Mouse (Mus musculus): ENCODE measurements around the gene Bcar1.

The Bcar1 gene

DNA sequence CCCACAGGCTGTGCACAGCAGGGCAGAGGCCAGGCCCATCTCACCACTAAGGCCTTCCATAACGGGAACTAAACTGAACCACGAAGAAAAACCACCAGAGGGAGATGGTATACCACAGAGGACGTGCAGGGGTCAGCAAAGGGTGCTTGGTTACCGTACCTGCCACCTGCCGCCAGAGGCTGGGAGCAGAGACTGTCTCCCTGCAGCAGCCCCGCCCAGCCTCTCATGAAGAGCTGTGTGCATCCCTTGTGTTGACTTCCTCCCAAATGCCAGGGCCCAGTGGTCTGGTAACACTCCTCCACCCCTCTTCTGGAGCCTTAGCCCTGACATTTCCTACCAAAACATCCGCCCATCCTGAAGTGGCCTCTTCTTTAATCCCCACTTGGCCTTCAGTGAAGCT is 4.0 kb downstream of the Bcar1 start:
- no peak for DNase-seq (ENCODE audit: low read depth, low spot score)

DNA sequence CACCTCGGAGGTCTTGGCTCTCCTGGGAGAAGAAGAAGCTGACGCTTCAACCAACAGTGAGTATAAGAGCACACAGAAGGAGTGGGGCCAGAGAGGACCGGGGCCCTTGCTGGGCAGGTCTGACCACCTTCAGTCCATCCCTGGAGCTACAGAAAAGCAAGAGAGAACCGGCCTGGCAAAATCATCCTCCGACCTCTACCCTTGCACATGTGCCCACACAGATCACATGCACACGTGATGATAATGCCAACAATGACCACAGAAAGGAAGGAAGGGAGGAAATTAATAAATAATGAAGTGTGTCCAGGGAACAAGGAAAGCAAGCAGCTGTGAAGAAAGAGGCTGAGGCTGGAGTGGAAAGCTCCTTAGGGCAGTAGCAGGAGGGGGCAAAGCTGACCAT is 4.7 kb downstream of the Bcar1 start:
- no peak for DNase-seq (ENCODE audit: low read depth, low spot score)

DNA sequence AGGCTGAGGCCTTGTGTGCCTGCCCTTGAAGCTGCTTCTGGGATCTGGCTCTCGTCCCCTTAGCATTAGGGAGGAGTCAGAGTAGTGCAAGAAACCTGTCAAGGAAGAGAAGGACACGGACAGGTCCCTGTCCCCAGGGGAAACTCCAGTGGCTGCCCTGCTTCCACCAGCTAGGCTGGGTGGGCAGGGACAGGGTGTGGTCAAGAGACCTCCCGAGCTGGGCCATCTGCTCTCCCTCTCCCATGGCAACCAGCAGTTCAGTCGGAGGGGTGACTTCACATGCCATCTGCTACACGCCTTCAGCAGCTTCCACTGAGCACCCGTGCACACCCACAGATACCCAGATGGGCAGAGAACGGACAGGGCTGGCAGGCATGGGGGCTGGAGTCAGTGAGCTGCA is 7.3 kb downstream of the Bcar1 start:
- no peak for DNase-seq (ENCODE audit: low read depth, low spot score)

DNA sequence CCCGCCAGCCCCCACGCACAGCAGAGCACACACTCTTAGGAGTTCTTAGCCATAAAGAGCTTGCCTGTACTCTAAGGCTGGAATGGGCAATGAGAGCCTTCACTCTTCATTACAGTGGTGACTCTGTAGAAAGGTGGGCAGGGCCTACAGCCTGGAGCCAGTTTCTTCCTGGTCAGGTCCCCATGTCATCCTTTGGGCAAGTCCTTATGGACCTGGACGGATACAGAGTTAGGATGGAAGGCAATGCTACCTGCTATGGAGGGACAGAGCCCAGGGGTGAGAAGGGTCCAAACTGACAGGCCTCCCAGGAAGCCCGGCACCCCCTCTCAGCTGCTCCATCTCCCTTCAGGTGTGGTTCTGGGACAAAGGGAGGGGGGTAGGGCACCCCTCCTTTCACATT is 7.8 kb downstream of the Bcar1 start:
- DNase-seq (ENCODE audit: low read depth, low spot score), result no peak

DNA sequence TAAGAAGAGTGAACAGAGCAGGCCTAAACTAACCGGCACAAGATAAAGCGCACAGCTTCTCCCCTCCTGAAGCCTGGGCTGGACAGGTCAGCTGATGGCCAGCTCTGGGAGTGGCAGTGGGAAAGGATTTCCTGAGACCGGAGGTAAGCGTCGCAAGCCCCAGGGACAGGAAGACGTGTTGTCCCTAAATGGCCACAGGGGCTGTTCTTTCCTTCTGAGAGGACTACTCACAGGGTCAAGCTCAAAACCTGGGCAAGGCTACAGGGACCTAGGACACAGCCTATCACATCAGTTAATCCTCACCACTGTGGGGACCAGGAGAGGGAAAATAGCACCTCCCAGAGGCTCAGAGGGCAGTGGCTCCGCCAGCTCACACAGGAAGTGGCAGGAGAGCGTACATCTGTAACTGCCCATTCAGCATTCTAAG is 8.3 kb downstream of the Bcar1 start:
- no peak for DNase-seq (ENCODE audit: low read depth, low spot score)

DNA sequence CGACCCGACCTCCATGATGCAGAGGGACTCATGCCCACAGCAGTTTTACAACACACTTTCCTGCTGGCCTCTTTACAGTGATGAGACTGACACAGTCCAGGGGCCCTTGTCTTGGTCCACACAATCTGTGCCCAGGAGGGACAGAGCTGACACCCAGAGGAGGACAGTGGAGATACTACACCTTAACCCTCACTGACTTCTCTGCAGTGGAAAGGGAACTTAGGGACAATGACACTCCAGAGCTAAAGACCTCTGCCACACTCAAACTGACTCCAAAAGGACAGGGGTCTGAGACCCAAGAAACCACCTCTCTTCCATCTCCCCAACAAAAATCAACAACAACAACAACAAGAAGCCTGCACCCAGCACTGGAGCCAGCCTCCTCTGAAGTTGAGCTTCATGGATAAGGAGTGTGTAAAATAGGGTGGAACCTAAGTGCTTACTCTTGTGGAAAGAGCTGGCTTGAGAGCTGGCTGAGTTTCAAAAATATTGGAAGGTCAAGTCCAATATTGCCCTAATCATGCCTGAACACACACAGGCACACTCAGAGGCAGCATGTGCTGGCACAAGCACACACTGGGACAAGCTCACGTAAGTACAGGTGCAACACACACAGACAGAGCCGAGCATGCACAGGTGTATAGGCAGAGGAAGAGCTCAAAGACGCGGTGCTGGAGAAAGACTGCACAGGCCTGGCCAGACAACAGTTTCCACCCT is 9.2 kb downstream of the Bcar1 start:
- DNase-seq (ENCODE audit: low read depth, low spot score), result no peak

DNA sequence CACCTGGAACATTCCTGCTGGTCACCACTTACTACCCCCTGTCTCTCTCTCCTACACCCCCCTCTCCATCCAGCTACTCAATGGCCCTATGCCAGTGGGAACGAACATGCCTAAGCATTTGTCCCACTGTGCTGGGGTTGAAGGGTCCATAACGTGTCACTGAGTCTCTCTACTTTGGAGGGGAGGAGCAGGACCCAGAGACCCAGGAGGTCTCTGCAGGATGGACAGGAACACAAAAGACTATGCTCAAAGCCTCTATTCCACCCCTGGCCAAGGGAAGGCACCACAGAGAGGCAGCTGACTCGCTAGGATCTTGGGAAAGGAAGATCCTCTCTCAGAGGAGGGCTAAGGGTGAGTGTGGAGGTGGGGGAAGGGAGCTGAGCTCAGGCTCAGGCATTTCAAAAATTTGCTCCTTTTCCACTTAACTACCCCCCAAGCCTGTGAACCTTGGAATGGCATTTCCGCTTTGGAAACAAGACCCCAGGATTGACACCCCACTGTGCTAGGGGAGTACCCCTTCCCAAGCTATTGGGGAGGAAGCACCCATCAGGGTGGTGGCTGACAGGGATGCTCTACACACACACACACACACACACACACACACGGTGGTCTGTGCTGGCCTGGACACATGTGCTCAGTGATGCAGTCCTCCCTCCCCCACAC is 9.9 kb downstream of the Bcar1 start:
- DNase-seq (ENCODE audit: low read depth, low spot score), result no peak

DNA sequence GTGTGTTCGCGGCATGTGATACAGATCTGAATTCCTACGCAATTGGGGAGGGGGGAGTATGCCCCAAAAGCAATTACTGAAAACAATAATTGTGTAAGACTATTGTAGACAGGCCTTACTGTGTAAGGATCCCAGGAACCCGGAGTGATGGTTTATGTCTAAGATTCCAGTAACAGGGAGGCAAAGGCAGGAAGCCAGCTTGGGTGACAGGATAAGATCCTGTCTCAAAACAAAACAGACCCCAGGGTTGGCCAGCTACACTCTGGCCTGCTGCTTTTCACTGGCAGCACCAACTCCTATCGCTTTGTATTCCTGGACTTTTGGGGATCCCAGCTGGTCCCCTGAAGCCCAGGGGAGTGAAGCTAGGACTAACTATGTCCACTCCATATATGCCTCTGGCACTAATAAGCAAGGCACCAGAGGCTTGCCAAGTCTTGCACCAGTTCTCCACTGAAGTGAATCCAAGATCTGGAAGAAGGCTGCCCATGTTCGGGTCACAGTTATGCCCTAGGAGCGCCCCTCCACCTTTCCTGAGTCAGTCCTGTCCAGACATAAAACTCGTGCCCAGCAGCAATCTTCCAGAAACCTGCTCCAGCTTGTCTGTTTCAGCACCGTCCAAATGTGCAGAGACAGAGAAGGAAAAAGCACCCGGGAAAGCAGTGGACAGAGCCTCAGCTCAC is 11.1 kb downstream of the Bcar1 start:
- DNase-seq (ENCODE audit: low read depth, low spot score), result no peak

DNA sequence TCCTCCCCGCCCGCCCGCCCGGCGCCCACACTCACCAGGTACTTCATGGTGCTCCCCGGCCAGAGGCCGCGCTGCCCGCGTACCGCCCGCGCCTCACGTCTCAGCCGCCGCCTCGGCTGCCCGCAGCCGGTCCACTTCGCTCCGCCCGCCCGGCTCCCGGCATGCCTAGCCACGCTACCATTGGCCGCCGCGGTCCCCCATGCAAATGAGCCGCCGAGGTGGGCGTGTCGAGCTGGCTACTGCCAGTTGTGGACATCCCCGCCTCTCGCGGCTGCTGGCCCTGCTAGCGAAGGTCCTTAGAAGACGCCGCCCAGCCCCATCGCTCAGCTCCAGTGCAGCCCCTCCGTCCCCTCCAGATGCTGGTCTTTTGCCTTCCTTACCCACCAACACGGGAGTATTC is 11.6 kb downstream of the Bcar1 start:
- peak; percentile 90 for DNase-seq (ENCODE audit: low read depth, low spot score)

DNA sequence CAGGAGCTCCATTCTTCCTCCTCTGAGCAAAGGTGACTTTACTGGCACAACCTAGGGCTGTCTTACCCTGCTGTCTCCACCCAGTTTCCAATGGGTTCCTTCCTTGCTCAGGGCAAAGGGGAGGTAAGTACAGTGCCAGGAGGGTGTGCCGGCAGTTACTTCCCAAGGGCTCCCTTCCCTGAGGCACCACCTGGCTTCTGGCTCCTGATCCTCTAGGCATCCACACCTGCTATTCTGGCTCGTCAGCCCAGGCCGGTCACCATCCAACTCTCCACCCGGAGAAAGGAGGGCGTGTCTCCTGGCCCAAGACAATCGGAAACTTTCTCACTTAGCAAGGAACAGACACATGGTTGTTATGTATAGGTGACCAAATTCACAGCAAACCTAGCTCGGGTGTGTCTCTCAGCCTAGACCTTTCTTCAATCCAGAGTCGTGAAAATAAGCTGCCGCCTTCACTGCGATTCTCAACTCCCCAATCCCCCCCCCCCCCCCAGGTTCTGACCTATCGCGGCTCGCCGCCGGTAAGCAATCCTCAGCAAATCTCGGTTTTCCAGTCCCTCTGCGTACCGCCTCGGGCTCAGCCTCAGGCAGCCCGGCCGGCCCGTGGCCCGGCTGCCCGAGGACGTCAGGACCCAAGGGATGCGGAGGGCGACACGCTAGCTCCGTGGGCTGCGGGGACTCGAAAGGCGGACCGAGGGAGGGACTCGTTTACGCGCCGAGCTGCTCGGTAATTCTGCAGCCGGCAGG is 12.2 kb downstream of the Bcar1 start:
- DNase-seq (ENCODE audit: low read depth, low spot score), result no peak

DNA sequence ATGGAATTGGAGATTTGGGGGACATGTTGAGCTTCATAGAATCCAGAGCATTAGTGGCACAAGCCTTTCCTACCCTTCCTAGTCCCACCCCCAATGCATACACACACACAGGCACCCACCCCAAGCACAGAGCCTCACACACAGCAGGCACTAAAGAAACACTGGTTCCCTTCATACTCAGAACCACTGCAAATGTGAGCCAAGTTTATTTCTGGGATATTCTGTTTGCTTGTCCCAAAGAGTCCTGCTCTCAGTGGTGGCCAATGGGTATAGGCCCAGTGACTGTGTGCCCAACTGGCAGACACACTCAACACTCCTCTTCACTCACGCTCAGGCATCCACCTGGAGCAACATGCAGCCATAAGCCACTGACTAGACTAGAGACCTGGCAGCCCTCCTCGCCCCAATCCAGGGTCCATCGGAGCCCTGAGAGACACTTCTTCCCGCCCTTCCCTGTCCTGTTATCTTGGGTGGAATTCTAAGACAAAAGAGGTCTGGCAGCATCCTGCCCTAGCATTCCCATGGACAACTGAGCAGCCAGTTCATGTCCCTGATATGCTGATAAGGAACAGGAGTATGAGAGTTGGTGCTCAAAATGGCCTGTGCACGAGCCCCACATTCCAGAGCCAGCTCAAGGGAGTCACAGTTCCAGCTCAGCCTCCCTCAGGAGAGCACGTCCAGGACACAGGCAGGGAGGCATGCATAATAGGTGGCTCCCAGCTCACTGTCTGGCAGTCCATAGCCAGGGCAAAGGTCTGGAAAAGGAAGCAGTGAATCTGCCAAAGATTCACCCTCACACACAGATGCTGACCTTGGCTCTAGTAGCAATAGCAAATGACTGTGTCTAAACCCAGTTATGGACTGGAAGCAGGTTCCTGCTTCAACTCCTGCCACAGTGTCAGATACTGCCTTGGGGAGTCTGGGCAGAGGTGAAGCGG is 14.1 kb downstream of the Bcar1 start:
- DNase-seq (ENCODE audit: low read depth, low spot score), result no peak

DNA sequence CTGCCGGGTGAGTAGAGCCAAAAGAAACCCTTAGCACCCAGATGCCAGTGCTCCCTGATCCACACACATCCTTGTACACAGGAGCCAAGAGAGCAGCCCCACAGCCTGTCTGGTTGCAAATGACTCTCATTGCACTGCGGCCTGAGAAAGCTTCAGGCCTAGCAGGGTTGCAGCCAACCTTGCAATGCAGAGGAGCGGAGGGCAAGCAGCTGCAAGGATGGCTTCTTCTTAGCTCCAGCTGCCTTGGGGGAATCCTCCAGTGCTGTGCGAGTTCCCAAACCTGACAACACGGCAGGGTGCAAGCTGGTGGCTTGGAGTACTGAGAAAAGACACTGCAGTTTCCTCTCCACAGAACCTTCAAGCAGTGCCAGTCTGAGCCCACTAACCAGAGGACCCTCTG is 15.1 kb downstream of the Bcar1 start:
- no peak for DNase-seq (ENCODE audit: low read depth, low spot score)

DNA sequence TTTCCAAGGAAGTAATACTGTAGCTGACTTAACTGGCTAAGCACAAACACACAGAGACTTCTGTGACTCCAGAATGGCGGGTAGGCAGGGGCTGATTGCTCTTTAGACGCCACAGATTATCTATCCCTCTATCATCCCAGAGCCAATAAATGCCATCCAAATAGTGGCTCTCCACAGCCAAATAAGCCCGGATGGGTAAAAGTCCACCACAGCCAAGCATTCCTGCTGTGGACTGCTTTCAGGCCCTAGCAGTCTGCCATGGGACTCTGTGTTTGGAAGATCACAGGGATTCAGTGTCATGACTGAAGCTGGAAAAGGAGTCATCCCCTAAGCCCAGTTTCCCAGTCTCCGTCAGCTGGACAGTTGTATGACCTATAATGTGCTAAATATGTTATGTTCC is 16.1 kb downstream of the Bcar1 start:
- no peak for DNase-seq (ENCODE audit: low read depth, low spot score)

DNA sequence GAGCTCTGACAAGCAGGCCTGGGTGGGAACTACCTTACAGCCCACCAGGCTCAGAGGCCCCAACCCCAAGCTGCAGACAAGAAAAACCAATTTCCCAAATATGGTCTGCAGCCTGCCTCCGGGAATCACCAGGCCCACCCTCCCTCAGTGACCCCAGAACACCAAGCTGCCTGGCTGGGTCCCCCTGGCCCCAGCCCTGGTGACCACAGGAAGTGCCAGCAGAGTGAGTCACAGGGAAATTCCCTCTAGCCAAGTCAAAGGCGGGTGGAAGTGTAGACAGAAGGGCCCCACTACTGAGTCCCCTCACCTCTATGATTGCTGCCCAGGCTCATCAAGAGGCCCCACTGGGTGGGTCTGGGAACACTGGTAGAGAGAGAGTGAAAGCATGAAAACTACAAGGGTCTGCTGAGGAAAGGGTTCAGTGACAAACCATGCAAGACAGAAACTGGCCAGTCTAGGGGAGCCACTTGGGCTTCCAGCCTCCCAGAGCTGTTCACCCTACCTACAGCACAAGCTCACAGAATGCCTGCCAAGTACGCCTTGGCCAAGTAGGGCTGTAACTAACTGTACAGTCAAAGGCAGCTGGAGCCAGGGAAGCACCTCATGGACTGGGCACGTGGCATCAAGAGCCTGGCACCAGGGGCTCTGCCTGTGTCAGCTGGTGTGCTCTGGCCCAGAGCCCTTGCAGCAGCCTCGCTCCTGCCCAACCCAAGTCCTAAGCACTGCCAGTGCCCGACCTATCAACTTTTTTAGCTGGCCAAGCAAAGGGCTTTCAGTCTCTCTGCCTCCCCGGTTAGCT is 17.3 kb downstream of the Bcar1 start:
- peak; percentile 96 for DNase-seq (ENCODE audit: low read depth, low spot score)

DNA sequence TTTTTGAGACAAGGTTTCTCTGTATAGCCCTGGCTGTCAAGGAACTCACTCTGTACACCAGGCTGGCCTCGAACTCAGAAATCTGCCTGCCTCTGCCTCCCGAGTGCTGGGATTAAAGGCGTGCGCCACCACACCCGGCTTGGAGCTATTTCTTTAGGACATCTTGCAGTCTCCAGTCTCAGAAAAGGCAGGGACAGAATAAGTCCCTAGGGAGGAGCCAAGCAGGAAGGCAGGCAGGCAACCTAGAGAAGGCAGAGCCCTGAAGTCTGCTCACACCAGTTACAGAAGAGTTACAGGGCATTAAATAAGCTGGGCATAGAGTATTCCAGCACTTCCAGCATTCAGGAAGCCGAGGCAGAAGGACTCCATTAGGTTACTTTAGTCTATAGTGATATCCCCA is 18.3 kb downstream of the Bcar1 start:
- no peak for DNase-seq (ENCODE audit: low read depth, low spot score)

DNA sequence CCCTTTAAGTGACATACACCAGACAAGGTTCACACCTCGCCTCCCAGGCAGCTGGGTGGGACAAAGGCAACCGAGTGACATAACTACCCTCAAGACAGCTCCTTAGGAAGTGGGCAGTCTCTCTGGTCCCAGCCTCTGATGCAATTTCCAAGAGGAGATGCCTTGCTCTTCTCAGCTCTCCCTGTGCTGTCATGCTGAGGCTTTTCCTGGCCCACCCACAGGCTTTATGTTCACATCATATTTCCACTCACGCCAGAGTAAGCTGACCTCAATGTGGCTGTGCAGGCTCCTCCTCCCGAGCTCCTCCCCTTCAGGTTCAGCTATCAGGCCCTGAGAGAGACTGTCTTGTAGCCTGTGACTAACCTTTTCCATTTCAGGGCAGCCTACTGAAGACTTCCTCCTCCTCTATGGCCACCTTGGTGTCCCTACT is 23.5 kb downstream of the Bcar1 start:
- DNase-seq (ENCODE audit: low read depth, low spot score), result no peak

DNA sequence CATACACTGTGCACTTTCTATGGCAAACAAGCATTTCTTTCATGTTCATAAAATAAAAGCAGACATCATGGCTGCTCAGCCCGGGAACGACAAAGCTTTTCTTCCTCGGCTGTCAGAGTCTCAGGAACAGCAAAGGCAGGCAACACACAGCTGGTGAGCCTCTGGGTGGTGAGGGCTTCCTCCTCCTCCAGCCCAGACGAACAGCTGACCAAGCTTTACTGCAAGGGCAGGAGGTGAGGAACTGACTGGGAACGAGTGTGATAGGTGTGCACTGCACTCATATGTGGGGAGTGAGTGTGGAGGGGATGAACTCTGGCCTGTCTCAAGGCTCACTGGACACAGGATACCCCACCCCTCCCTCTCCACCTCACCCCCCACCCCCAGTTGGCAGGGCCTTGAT is 24.7 kb downstream of the Bcar1 start:
- DNase-seq (ENCODE audit: low read depth, low spot score), result no peak

DNA sequence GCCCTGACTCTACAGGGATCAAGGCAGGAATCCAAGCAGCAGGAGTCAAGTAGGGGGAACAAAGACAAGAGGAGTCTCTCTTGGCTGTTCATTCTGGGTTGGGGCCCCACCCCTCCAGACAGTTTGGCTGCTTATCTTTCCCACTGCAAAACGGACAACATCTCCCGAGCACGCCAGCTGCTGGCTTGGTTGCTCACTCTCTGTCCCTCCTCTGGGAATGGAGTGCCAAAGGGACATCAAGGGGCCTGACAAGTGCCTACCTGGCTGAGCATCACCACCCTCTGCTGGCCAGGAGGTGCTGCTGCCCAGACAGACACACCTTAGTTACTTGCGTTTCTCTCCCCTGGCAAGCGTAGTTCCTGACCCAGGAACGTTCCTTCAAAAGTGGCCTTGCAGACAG is 25.7 kb downstream of the Bcar1 start:
- DNase-seq (ENCODE audit: low read depth, low spot score), result no peak

DNA sequence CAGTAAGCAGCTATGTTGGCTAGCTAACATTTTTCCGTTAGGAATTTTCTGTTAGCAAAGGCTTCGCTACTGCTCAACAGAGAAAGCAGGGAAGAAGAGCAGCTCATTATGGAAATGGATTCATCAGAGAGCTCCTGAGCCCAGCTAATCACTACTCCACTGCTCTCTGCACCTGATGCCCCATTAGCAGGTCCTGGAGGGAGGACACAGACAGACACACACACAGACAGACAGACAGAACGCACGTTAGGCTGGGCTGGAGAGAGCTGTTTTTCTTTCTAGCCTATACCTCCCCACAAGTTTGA is 26.2 kb downstream of the Bcar1 start:
- DNase-seq (ENCODE audit: low read depth, low spot score), result no peak

All from skeletal muscle tissue, adult 2 months (tissue).